21 mouse cellular contexts compared by ENCODE assay signal in the genomic region with DNA sequence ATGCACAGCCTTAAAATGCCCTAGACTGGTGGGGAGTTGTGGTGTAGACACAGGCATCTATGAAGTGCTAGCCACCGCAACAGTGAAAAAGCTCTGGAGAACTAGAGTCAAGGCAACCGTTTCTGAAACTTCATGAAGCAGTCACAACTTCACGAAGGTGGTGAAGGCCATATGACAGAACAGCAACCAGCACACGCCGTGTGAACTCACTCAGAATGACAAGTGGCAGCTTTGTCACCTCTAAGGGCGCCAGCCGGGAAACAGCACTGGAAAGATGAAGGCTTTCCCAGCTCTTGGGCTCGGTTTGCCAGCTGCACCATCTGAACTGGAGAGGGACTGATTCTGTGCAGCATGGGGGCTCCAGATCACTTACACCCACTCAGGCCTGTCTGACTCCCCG.
DNase-seq lines count a peak whose midpoint lies in the region; ATAC-seq and TF ChIP-seq lines count a peak whose summit lies in the region.
"Had no signal": no experiment of that assay in that cellular context is flagged by ENCODE, and none has a peak within 500 bp of the region (broad histone marks: within the 10 kb centered on the region; RNA-seq: fewer than 3 reads in every experiment).

No protein-coding gene starts in this region.

- no peak for TF ChIP-seq CTCF in lung, embryonic 14.5 days (IDR thresholded peaks at IDR 0.05; ENCODE audit: low read depth)
- no peak for TF ChIP-seq CTCF in forebrain, postnatal 0 days (IDR thresholded peaks at IDR 0.05; ENCODE audit: low read depth)

- H3K4me3 ChIP-seq in forebrain, embryonic 14.5 days (ENCODE audit: low read depth, low read length), result no peak overlapping the region
- no peak overlapping the region for H3K4me3 ChIP-seq in forebrain, embryonic 12.5 days (replicated peaks)
- no peak overlapping the region for H3K4me3 ChIP-seq in lung, embryonic 14.5 days (ENCODE audit: low read depth, low read length)
- H3K4me3 ChIP-seq in forebrain, postnatal 0 days (ENCODE audit: low read depth, low read length), result no peak overlapping the region
- H3K4me3 ChIP-seq: erythroblast, embryonic 14.5 days; gastrocnemius, adult 2 months; heart, embryonic 15.5 days; hindbrain, embryonic 12.5 days; limb, embryonic 10.5 days; neural tube, embryonic 12.5 days; stomach, embryonic 15.5 days had no signal

- peak; percentile 50; the same call in 1 of the 2 replicates for ATAC-seq in forebrain, embryonic 14.5 days
- no peak for ATAC-seq in forebrain, embryonic 12.5 days (ENCODE audit: low FRiP score)
- ATAC-seq in lung, embryonic 14.5 days (ENCODE audit: insufficient read depth), result no peak
- ATAC-seq in forebrain, postnatal 0 days, result peak; percentile 96
- ATAC-seq: intestine, embryonic 16.5 days had no signal

- WGBS in forebrain, embryonic 14.5 days, result 77% methylated on average over 9 of the region's 9 CpGs
- WGBS in forebrain, embryonic 12.5 days, result 87% methylated on average over 9 of the region's 9 CpGs
- 52% methylated on average over 9 of the region's 9 CpGs for WGBS in lung, embryonic 14.5 days
- 67% methylated on average over 9 of the region's 9 CpGs for WGBS in forebrain, postnatal 0 days

- no peaks in the 10 kb centered on the region for H3K27me3 ChIP-seq in forebrain, embryonic 14.5 days (replicated peaks; ENCODE audit: control insufficient read depth, insufficient read depth, low read length)
- H3K27me3 ChIP-seq in forebrain, embryonic 12.5 days, result no peaks in the 10 kb centered on the region
- no peaks in the 10 kb centered on the region for H3K27me3 ChIP-seq in lung, embryonic 14.5 days (ENCODE audit: insufficient read depth, low read length)
- H3K27me3 ChIP-seq in forebrain, postnatal 0 days (ENCODE audit: insufficient read depth, low read length), result no peaks in the 10 kb centered on the region
- H3K27me3 ChIP-seq: heart, embryonic 15.5 days; hindbrain, embryonic 12.5 days; neural tube, embryonic 12.5 days; stomach, embryonic 15.5 days had no signal

- no peaks in the 10 kb centered on the region for H3K9me3 ChIP-seq in forebrain, embryonic 14.5 days (replicated peaks; ENCODE audit: control insufficient read depth, low read length)
- no peaks in the 10 kb centered on the region for H3K9me3 ChIP-seq in forebrain, embryonic 12.5 days
- no peaks in the 10 kb centered on the region for H3K9me3 ChIP-seq in lung, embryonic 14.5 days (ENCODE audit: low read depth, low read length)
- no peaks in the 10 kb centered on the region for H3K9me3 ChIP-seq in forebrain, postnatal 0 days (ENCODE audit: low read length)
- H3K9me3 ChIP-seq: heart, embryonic 15.5 days; hindbrain, embryonic 12.5 days; limb, embryonic 10.5 days; neural tube, embryonic 12.5 days; stomach, embryonic 15.5 days had no signal

- no peak overlapping the region for H3K9ac ChIP-seq in forebrain, embryonic 14.5 days (ENCODE audit: low read length)
- H3K9ac ChIP-seq in forebrain, embryonic 12.5 days, result no peak overlapping the region
- no peak overlapping the region for H3K9ac ChIP-seq in lung, embryonic 14.5 days
- H3K9ac ChIP-seq in forebrain, postnatal 0 days, result no peak overlapping the region
- H3K9ac ChIP-seq: heart, embryonic 15.5 days; hindbrain, embryonic 12.5 days; neural tube, embryonic 12.5 days; stomach, embryonic 15.5 days had no signal

- no peak overlapping the region for H3K4me2 ChIP-seq in forebrain, embryonic 14.5 days (ENCODE audit: low read length)
- no peak overlapping the region for H3K4me2 ChIP-seq in forebrain, embryonic 12.5 days
- H3K4me2 ChIP-seq in lung, embryonic 14.5 days, result no peak overlapping the region
- no peak overlapping the region for H3K4me2 ChIP-seq in forebrain, postnatal 0 days (ENCODE audit: low read depth)
- H3K4me2 ChIP-seq: heart, embryonic 15.5 days; hindbrain, embryonic 12.5 days; liver, embryonic 11.5 days; midbrain, embryonic 11.5 days; neural tube, embryonic 12.5 days; stomach, embryonic 15.5 days had no signal

- no peak overlapping the region for H3K27ac ChIP-seq in forebrain, embryonic 14.5 days (ENCODE audit: low read depth, low read length)
- H3K27ac ChIP-seq in forebrain, embryonic 12.5 days, result no peak overlapping the region
- no peak overlapping the region for H3K27ac ChIP-seq in lung, embryonic 14.5 days (ENCODE audit: low read depth)
- no peak overlapping the region for H3K27ac ChIP-seq in forebrain, postnatal 0 days (ENCODE audit: low read depth, low read length)
- H3K27ac ChIP-seq: gastrocnemius, adult 2 months; heart, embryonic 15.5 days; hindbrain, embryonic 12.5 days; limb, embryonic 10.5 days; macrophage; neural tube, embryonic 12.5 days; stomach, embryonic 15.5 days had no signal

- H3K36me3 ChIP-seq in forebrain, embryonic 14.5 days (ENCODE audit: control insufficient read depth, insufficient read depth, low read length), result no peaks in the 10 kb centered on the region
- H3K36me3 ChIP-seq in forebrain, embryonic 12.5 days (replicated peaks), result no peaks in the 10 kb centered on the region
- H3K36me3 ChIP-seq in lung, embryonic 14.5 days (ENCODE audit: insufficient read depth), result no peaks in the 10 kb centered on the region
- H3K36me3 ChIP-seq in forebrain, postnatal 0 days (ENCODE audit: insufficient read depth), result no peaks in the 10 kb centered on the region
- H3K36me3 ChIP-seq: heart, embryonic 15.5 days; hindbrain, embryonic 12.5 days; limb, embryonic 10.5 days; neural tube, embryonic 12.5 days; stomach, embryonic 15.5 days had no signal

- H3K4me1 ChIP-seq in forebrain, embryonic 14.5 days (ENCODE audit: control insufficient read depth, insufficient read depth, low read length), result no peaks in the 10 kb centered on the region
- no peaks in the 10 kb centered on the region for H3K4me1 ChIP-seq in forebrain, embryonic 12.5 days
- no peaks in the 10 kb centered on the region for H3K4me1 ChIP-seq in lung, embryonic 14.5 days (ENCODE audit: insufficient read depth)
- H3K4me1 ChIP-seq in forebrain, postnatal 0 days (ENCODE audit: insufficient read depth), result no peaks in the 10 kb centered on the region
- H3K4me1 ChIP-seq: heart, embryonic 15.5 days; neural tube, embryonic 12.5 days; stomach, embryonic 15.5 days had no signal

- DNase-seq in forebrain, embryonic 14.5 days (ENCODE audit: low spot score), result peak; percentile 26
- DNase-seq in lung, embryonic 14.5 days, result peak; percentile 6
- DNase-seq in lung, postnatal 10 days, result no peak
- DNase-seq in forebrain, postnatal 0 days, result peak; percentile 49
- no peak for DNase-seq in spleen, adult 12 weeks (ENCODE audit: low spot score)
- DNase-seq in thymus, postnatal 4 days, result no peak
- DNase-seq: cerebellum, postnatal 14 days; gastrocnemius, adult 2 months; heart, adult 11 months; lung, adult 2 months had no signal

Comparison
In these comparisons a context has a peak if more than half of its experiments do, and no peak if none do; other contexts are left out.
1. ATAC-seq: peak in forebrain, embryonic 14.5 days (single experiment) and forebrain, postnatal 0 days (single experiment); none in forebrain, embryonic 12.5 days (single experiment) and lung, embryonic 14.5 days (single experiment).
2. DNase-seq: peak in forebrain, embryonic 14.5 days (single experiment), lung, embryonic 14.5 days (single experiment) and forebrain, postnatal 0 days (single experiment); none in lung, postnatal 10 days (single experiment), spleen, adult 12 weeks (single experiment) and thymus, postnatal 4 days (single experiment).